Mouse (Mus musculus): ENCODE results near the gene C130032M10Rik.

GRCm38 (mm10) chr9:114562919-114563751, 47.6 kb downstream of the C130032M10Rik start:
- TF ChIP-seq POLR2A (IDR thresholded peaks at IDR 0.05; ENCODE audit: borderline replicate concordance, control insufficient read depth, low read depth, low read length) (no peak), CTCF (IDR thresholded peaks at IDR 0.05; ENCODE audit: control insufficient read depth, insufficient read depth, low read length) (no peak)

Measured in bone marrow, adult 2 months (tissue).